Mouse (Mus musculus) embryonic fibroblast, embryonic 13.5 days (primary cell): ENCODE measurements around the gene Cox6b1.

Source experiments
- CTCF ChIP-seq: IDR thresholded peaks from 2 replicates; pipeline ENCODE4 v1.5.1; 2011; ENCODE audit warnings: mild to moderate bottlenecking, control low read depth, low read length, moderate library complexity, borderline replicate concordance; ENCODE audit not compliant: insufficient read depth
- POLR2A ChIP-seq: IDR thresholded peaks from 2 replicates; pipeline ENCODE4 v1.6.1; 2011; ENCODE audit warnings: low read depth, mild to moderate bottlenecking, control low read depth, low read length, moderate library complexity

GRCm38 (mm10) chr7:30588676-30589434 is 37.1 kb downstream of the Cox6b1 start, which contains the start of gene Kmt2b:
- peak; percentile 89 for TF ChIP-seq POLR2A
- TF ChIP-seq CTCF, result no peak
